Mouse (Mus musculus): ENCODE results near the gene Lactb.

DNA sequence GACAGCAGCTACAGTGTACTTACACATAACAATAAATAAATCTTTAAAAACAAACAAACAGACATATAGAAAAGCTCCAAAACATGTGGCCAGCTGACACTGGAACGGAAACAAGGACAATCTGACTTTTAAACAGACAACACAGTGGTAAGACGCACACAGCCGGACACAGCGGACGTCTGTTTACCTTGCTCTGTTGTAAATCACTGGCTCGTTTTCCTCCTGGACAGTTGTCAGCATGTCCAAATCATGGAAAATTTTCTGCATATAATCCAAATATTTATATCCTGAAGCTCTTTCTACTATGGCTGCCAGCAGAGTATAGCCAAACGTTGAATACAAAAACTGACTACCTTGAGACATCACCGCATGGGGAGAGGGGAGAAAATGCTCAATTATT is 7.8 kb downstream of the Lactb start:
- no peak for TF ChIP-seq POU5F1 (IDR thresholded peaks at IDR 0.05; ENCODE audit: borderline replicate concordance, low read length)
- TF ChIP-seq CTCF (conservative IDR thresholded peaks at IDR 0.05; ENCODE audit: low read length) = no peak
- no peak for TF ChIP-seq NANOG (IDR thresholded peaks at IDR 0.05; ENCODE audit: borderline replicate concordance, low read length)

Data from E14TG2a.4 (cell line).